ENCODE assay signal across 27 mouse cellular contexts in genomic region chr3:88469466-88469865, GRCm38 (mm10).
"Had no signal": no experiment of that assay in that cellular context is flagged by ENCODE, and none has a peak within 500 bp of the region (broad histone marks: within the 10 kb centered on the region; RNA-seq: fewer than 3 reads in every experiment).

No protein-coding gene starts in this region.

- H3K4me3 ChIP-seq: heart, adult 2 months; heart, embryonic 13.5 days; heart, embryonic 15.5 days; hindbrain, embryonic 10.5 days; hindbrain, embryonic 12.5 days; intestine, embryonic 15.5 days; layer of hippocampus, adult 2 months; left cerebral cortex, adult 2 months; limb, embryonic 10.5 days; limb, embryonic 12.5 days; liver, embryonic 13.5 days had no signal

- H3K9me3 ChIP-seq: heart, embryonic 13.5 days; heart, embryonic 15.5 days; hindbrain, embryonic 10.5 days; hindbrain, embryonic 12.5 days; intestine, embryonic 15.5 days; limb, embryonic 10.5 days; limb, embryonic 12.5 days; liver, embryonic 13.5 days had no signal

- H3K4me1 ChIP-seq: heart, embryonic 13.5 days had no signal

- H3K27me3 ChIP-seq: intestine, embryonic 15.5 days had no signal

- H3K4me2 ChIP-seq: heart, embryonic 11.5 days; heart, embryonic 13.5 days; heart, embryonic 15.5 days; hindbrain, embryonic 12.5 days; hindbrain, embryonic 14.5 days; intestine, embryonic 15.5 days; limb, embryonic 12.5 days; liver, embryonic 11.5 days; liver, embryonic 13.5 days had no signal

- DNase-seq: gastrocnemius, postnatal 14 days; gastrocnemius, postnatal 36 days; heart, adult 11 months; heart, adult 2 months; heart, postnatal 4 days; kidney, adult 18-20 months; kidney, adult 8-10 months; kidney, postnatal 10 days; kidney, postnatal 25 days; kidney, postnatal 4 days; liver; liver, embryonic 13.5 days had no signal

- H3K27ac ChIP-seq: heart, adult 2 months; heart, embryonic 13.5 days; heart, embryonic 15.5 days; hindbrain, embryonic 10.5 days; hindbrain, embryonic 12.5 days; hindbrain, embryonic 14.5 days; intestine, embryonic 15.5 days; layer of hippocampus, adult 2 months; left cerebral cortex, adult 2 months; limb, embryonic 10.5 days; limb, embryonic 12.5 days; liver, embryonic 13.5 days had no signal

- H3K9ac ChIP-seq: heart, embryonic 13.5 days; heart, embryonic 15.5 days; hindbrain, embryonic 12.5 days; hindbrain, embryonic 14.5 days; intestine, embryonic 15.5 days; limb, embryonic 12.5 days; liver, embryonic 13.5 days had no signal

- ATAC-seq: hindbrain, embryonic 16.5 days; inflammation-experienced regulatory T-cells, adult 6 months; intestine, embryonic 15.5 days; intestine, postnatal 0 days had no signal

- H3K36me3 ChIP-seq: heart, embryonic 13.5 days; heart, embryonic 15.5 days; hindbrain, embryonic 10.5 days; hindbrain, embryonic 12.5 days; intestine, embryonic 15.5 days; limb, embryonic 10.5 days; limb, embryonic 12.5 days; liver, embryonic 13.5 days had no signal
